Mouse (Mus musculus): ENCODE measurements at regions not wholly inside any gene's neighbourhood (a gene's known extent, or its start where the extent isn't known, plus 50 kb on each side); places are given as distances from the start of the nearest gene placed in this dataset.

- no peak for TF ChIP-seq CTCF (IDR thresholded peaks at IDR 0.05; ENCODE audit: borderline replicate concordance, extremely low read depth, insufficient read depth, insufficient read length)
- TF ChIP-seq POLR2A (IDR thresholded peaks at IDR 0.05; ENCODE audit: borderline replicate concordance, extremely low read depth, insufficient read depth, insufficient read length, poor library complexity, severe bottlenecking), result no peak
Observed at GRCm38 (mm10) chr15:97138265-97138664, 82.5 kb upstream of the Slc38a4 start.
